Mouse (Mus musculus): ENCODE results near the gene Acoxl. TPM values are rescaled to one million over a fixed set of nuclear protein-coding genes. Genes with fewer than 3 reads are reported as not detected.

The Acoxl gene
- polyA plus RNA-seq, 1 experiment: not detected

DNA sequence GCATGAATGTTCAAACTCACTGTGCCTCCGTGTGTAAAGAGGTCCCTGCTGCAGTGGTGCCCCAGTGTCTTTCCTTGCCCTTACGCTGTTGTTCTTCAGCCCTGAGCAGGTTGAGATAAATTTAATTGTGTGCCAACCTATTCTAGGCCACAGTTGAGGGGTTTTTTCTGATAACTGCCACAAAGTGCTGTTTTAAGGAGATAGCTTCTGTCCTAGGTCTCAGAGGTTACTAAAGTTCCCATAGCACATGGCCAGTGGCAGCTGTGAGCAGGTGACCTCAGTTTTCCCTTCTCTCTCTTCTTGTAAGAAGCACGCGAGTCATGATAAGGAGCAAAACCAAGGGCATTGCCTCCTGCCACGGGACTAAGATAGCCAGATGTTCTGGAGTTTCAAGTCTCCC, 245.9 kb downstream of the Acoxl start:
- H3K4me3 ChIP-seq (replicated peaks; ENCODE audit: control insufficient read depth, low read depth, low read length): no peak overlapping the region
- no peak overlapping the region for H3K27ac ChIP-seq (ENCODE audit: control insufficient read depth, insufficient read depth, low read depth, low read length, poor library complexity)
- peaks cover 1% of the 10 kb centered on the region for H3K4me1 ChIP-seq (ENCODE audit: control insufficient read depth, insufficient read depth, low read length)
- 56% methylated on average over 5 of the region's 5 CpGs for WGBS
- TF ChIP-seq CTCF (IDR thresholded peaks at IDR 0.05; ENCODE audit: control insufficient read depth, insufficient read depth, low read length): no peak
- TF ChIP-seq POLR2A (IDR thresholded peaks at IDR 0.05; ENCODE audit: borderline replicate concordance, control insufficient read depth, low read depth, low read length): no peak

DNA sequence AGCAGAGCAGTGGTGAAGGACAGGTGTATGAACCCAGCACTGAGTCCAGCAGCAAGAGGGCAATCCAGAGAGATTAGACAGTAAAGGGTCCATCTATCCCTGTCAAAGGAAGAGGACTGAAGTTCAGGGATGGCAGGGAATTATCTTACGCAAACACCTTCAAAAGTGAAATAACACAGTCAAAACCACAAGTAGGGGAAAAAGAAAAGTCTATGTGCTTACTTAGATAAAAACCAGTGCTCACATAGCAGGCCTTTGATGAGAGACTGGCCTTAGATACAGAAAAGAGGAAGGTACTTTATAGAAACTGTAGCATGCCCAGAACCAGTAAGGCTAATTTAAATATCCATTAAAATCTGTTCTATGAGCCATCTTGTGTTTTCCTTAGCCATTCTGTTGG, 246.8 kb downstream of the Acoxl start:
- 60% methylated on average over 1 of the region's 1 CpGs for WGBS
- H3K27ac ChIP-seq (ENCODE audit: control insufficient read depth, insufficient read depth, low read depth, low read length, poor library complexity): no peak overlapping the region
- TF ChIP-seq POLR2A (IDR thresholded peaks at IDR 0.05; ENCODE audit: borderline replicate concordance, control insufficient read depth, low read depth, low read length) (no peak), CTCF (IDR thresholded peaks at IDR 0.05; ENCODE audit: control insufficient read depth, insufficient read depth, low read length) (no peak)
- H3K4me3 ChIP-seq (replicated peaks; ENCODE audit: control insufficient read depth, low read depth, low read length): no peak overlapping the region
- H3K4me1 ChIP-seq (ENCODE audit: control insufficient read depth, insufficient read depth, low read length): peaks cover 1% of the 10 kb centered on the region

DNA sequence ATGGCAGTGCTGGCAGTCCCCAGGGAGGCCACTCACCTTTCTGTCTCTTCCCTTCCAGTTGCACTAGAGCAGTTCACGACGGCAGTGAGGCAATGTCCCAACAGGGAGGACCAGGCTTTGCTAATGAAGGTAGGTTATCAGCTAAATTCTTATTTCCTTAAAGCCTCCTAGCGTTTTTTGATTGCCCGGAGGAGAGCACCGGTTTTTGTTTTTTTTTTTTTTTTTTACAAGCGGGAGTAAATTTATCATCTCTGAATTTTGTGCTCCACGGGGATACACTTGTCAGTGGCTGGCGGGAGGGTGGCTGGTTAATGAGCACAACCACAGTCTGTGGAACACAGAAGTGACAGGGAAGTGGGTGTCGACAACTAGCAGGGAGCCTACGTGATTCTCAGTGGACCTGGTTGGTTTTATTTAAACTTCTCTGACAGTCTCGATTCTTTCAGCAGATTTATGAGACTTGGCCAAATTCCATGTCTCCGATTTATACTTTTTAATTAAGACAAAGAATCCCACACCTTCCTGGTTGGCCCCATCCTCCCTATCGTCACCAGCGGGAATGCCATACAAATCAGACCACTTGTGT, 247.7 kb downstream of the Acoxl start:
- WGBS: 60% methylated on average over 14 of the region's 14 CpGs
- no peak overlapping the region for H3K4me3 ChIP-seq (replicated peaks; ENCODE audit: control insufficient read depth, low read depth, low read length)
- no peak for TF ChIP-seq POLR2A (IDR thresholded peaks at IDR 0.05; ENCODE audit: borderline replicate concordance, control insufficient read depth, low read depth, low read length)
- no peak for TF ChIP-seq CTCF (IDR thresholded peaks at IDR 0.05; ENCODE audit: control insufficient read depth, insufficient read depth, low read length)

DNA sequence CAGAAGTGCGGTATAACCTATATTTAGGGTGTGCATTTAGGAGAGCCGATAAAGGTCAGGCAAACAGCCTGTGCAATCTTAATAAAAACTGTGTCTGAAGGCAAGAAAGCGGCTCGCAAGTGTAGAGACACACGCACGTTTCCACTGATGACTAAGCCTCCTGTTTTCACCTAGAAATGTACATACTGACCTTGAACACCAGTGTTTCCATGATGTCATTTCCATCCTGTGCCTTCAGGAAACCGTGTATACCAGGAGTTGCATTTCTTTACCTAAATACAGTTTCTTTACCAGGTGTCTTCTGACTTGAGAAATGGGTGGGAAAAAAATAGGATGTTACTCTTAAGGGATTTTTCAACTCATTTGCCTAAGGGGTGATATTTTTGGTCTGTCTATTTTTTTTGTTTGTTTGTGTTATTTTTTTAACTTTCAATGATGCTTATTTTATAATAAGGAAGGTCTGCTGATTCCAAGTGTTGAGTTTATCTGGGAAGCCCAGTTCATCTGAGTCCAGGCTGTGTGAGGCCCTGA, 248.4 kb downstream of the Acoxl start:
- TF ChIP-seq POLR2A (IDR thresholded peaks at IDR 0.05; ENCODE audit: borderline replicate concordance, control insufficient read depth, low read depth, low read length): no peak
- no peak for TF ChIP-seq CTCF (IDR thresholded peaks at IDR 0.05; ENCODE audit: control insufficient read depth, insufficient read depth, low read length)
- whole genome bisulfite sequencing: 70% methylated on average over 7 of the region's 7 CpGs
- Histone ChIP-seq H3K4me3 (replicated peaks; ENCODE audit: control insufficient read depth, low read depth, low read length) (no peak overlapping the region), H3K27ac (ENCODE audit: control insufficient read depth, insufficient read depth, low read depth, low read length, poor library complexity) (no peak overlapping the region), H3K4me1 (ENCODE audit: control insufficient read depth, insufficient read depth, low read length) (peaks cover 1% of the 10 kb centered on the region)

More for the DNA sequence above, 247.7 kb downstream of the Acoxl start:
- Histone ChIP-seq H3K27ac (ENCODE audit: control insufficient read depth, insufficient read depth, low read depth, low read length, poor library complexity) (no peak overlapping the region), H3K4me1 (ENCODE audit: control insufficient read depth, insufficient read depth, low read length) (peaks cover 1% of the 10 kb centered on the region)

DNA sequence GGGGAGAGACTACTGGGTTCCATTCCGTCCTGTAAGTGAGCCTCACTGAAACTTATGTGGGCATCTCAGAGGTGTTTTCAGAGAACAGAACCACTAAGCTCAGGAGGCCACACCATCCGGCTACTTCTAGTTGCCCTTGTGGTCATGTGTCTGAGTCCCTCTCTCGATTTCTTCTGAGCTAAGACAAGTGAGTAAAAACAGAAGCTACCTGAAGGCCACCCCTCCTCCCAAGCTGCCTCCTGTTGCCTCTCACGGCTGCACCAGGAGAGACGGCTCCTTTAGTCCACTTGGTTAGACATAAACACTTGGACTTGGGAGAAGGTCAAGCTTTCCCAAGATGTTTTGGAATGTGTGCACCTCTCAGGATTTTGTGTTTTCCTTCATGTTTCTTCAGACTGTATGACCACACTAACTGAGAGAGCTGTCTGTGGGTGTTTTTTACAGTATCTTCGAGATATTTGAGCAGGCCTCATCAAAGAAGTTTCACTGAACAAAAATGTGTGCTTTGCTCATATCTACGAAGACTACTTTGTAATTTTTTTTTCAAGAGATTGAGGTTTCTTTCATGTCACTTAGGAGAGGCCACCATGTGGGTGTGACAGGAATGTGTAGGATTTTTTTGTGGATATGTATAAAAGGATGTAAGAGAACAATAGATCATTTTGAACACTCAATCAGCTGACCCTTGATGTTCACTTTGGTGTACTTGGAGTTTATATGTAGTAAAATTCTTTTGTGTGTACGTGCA, 249.3 kb downstream of the Acoxl start:
- peaks cover 5% of the 10 kb centered on the region for H3K4me1 ChIP-seq (ENCODE audit: control insufficient read depth, insufficient read depth, low read length)
- WGBS: 79% methylated on average over 8 of the region's 8 CpGs

DNA sequence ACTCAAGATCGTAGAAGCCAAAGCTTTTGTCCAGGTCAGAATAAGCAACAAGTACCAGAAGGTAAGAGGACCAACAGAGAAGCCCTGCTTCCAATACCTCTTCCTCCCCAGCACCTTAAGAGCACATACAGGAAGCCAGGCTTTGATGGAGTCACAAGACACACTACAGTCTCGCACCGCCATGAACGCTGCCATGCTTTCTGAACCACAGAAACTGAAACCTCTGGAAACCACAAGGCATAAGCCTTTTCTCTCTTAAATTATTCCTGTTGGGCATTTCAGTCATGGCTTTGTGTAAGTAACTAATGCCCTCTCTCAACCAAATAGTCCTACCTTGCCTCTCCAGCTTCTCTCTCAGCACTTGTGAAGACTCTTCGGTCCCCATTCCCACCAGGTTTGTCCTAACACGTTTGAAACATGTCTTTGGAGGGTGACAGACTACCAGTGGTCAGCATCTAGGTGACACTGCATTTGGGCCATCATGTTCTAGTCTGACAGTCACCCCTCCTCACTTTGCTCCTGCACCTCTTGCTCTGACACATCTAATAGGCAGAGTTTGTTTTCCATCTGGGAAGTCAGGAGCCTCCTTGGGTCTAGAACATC, 251.7 kb downstream of the Acoxl start:
- peaks cover 7% of the 10 kb centered on the region for H3K4me1 ChIP-seq (ENCODE audit: control insufficient read depth, insufficient read depth, low read length)
- no peak overlapping the region for H3K27ac ChIP-seq (ENCODE audit: control insufficient read depth, insufficient read depth, low read depth, low read length, poor library complexity)
- no peak overlapping the region for H3K4me3 ChIP-seq (replicated peaks; ENCODE audit: control insufficient read depth, low read depth, low read length)
- TF ChIP-seq CTCF (IDR thresholded peaks at IDR 0.05; ENCODE audit: control insufficient read depth, insufficient read depth, low read length): no peak
- TF ChIP-seq POLR2A (IDR thresholded peaks at IDR 0.05; ENCODE audit: borderline replicate concordance, control insufficient read depth, low read depth, low read length): no peak
- 61% methylated on average over 6 of the region's 6 CpGs for WGBS

More for the DNA sequence above, 249.3 kb downstream of the Acoxl start:
- no peak overlapping the region for H3K27ac ChIP-seq (ENCODE audit: control insufficient read depth, insufficient read depth, low read depth, low read length, poor library complexity)
- TF ChIP-seq CTCF (IDR thresholded peaks at IDR 0.05; ENCODE audit: control insufficient read depth, insufficient read depth, low read length) (no peak), POLR2A (IDR thresholded peaks at IDR 0.05; ENCODE audit: borderline replicate concordance, control insufficient read depth, low read depth, low read length) (no peak)
- no peak overlapping the region for H3K4me3 ChIP-seq (replicated peaks; ENCODE audit: control insufficient read depth, low read depth, low read length)

DNA sequence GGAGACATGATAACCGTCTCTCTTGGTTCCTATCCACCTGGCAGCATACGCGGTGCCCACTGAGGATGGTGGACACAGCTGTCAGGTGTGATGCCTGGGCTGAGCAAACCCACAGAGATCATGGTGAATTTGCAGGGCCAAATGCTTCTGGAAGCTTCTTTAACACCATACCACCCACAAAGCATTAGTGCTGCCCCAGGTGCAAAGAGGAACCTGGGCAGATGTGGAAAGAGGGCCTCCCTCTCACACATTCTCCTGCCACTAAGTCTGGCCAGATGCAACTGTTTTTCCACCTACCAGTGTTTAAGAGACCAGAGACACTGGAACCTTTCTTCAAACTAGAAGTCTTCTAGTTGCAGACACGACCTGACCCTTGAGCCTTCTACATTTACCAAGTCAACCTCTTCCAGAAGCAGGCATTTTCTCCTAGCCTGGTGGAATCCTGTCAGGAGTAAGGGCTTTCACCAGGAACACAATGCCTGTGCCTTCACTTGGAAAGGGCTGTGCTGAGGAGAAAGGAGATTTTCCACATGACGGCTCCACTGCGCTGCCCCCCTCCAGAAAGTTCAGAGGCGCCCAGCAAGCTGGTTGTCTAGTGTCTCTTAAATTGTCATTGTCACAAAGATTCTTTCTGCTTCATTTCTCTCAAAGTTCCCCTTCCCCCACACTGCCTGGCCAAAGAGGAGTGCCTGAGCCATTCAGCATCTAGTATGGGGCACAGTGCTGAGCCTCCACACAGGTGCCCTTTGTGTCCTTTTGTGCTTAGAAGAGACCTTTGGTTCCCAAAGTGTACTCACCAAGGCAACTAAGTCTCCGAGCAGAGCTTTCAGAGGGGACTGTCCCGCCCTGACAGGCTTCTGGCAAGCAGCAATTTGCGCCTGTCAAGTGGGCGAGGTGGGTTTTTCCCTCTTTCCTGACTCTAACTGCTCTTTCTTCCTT, 253.0 kb downstream of the Acoxl start:
- Histone ChIP-seq H3K4me3 (replicated peaks; ENCODE audit: control insufficient read depth, low read depth, low read length) (no peak overlapping the region), H3K4me1 (ENCODE audit: control insufficient read depth, insufficient read depth, low read length) (peaks cover 6% of the 10 kb centered on the region), H3K27ac (ENCODE audit: control insufficient read depth, insufficient read depth, low read depth, low read length, poor library complexity) (no peak overlapping the region)
- TF ChIP-seq POLR2A (IDR thresholded peaks at IDR 0.05; ENCODE audit: borderline replicate concordance, control insufficient read depth, low read depth, low read length): no peak
- no peak for TF ChIP-seq CTCF (IDR thresholded peaks at IDR 0.05; ENCODE audit: control insufficient read depth, insufficient read depth, low read length)
- WGBS: 71% methylated on average over 11 of the region's 11 CpGs
